Mouse (Mus musculus): Measurements from ENCODE around the gene Ccdc47.

Ccdc47 gene

GRCm38 (mm10) chr11:106160841-106161721, 55.1 kb downstream of the Ccdc47 start, which contains the start of the genes Gm10840 and Limd2:
Gene Gm10840, plus strand, starts transcription at chr11:106160850.
Gene Limd2, minus strand, starts transcription at chr11:106160860.
- peak; percentile 61 for DNase-seq (ENCODE audit: low spot score)

- peak; percentile 87 for DNase-seq (ENCODE audit: low spot score)
These were observed 56.0 kb downstream of the Ccdc47 start for GRCm38 (mm10) chr11:106159921-106160840.

GRCm38 (mm10) chr11:106159216-106159920, 56.8 kb downstream of the Ccdc47 start:
- DNase-seq (ENCODE audit: low spot score): peak; percentile 56

- no peak for DNase-seq (ENCODE audit: low spot score)
These were observed 57.3 kb downstream of the Ccdc47 start for GRCm38 (mm10) chr11:106158930-106159215.

GRCm38 (mm10) chr11:106158081-106158929, 57.8 kb downstream of the Ccdc47 start:
- DNase-seq (ENCODE audit: low spot score): no peak

- DNase-seq (ENCODE audit: low spot score): no peak
These were observed 59.0 kb downstream of the Ccdc47 start for GRCm38 (mm10) chr11:106157154-106157553.

GRCm38 (mm10) chr11:106156257-106156656, 59.9 kb downstream of the Ccdc47 start:
- no peak for DNase-seq (ENCODE audit: low spot score)

GRCm38 (mm10) chr11:106155761-106156160, 60.4 kb downstream of the Ccdc47 start:
- DNase-seq (ENCODE audit: low spot score): no peak

GRCm38 (mm10) chr11:106154770-106155169, 61.4 kb downstream of the Ccdc47 start:
- no peak for DNase-seq (ENCODE audit: low spot score)

- no peak for DNase-seq (ENCODE audit: low spot score)
These were observed 62.1 kb downstream of the Ccdc47 start for GRCm38 (mm10) chr11:106154091-106154490.

GRCm38 (mm10) chr11:106152132-106152531, 64.0 kb downstream of the Ccdc47 start:
- no peak for DNase-seq (ENCODE audit: low spot score)

- DNase-seq (ENCODE audit: low spot score): no peak
These were observed 64.9 kb downstream of the Ccdc47 start for GRCm38 (mm10) chr11:106151219-106151618.

Measured in embryo, embryonic 10 days (tissue).